Mouse (Mus musculus): Measurements from ENCODE around the gene Cdyl. TPM values are rescaled to one million over a fixed set of nuclear protein-coding genes. Genes with fewer than 3 reads are reported as not detected.

The Cdyl gene
- 115 TPM for polyA plus RNA-seq (2014; fragmentation: Illumina TruSeq; extraction: RNeasy Lipid Tissue Mini Kit (QIAGEN cat#74804); ENCODE audit: low read depth, low replicate concordance)

DNA sequence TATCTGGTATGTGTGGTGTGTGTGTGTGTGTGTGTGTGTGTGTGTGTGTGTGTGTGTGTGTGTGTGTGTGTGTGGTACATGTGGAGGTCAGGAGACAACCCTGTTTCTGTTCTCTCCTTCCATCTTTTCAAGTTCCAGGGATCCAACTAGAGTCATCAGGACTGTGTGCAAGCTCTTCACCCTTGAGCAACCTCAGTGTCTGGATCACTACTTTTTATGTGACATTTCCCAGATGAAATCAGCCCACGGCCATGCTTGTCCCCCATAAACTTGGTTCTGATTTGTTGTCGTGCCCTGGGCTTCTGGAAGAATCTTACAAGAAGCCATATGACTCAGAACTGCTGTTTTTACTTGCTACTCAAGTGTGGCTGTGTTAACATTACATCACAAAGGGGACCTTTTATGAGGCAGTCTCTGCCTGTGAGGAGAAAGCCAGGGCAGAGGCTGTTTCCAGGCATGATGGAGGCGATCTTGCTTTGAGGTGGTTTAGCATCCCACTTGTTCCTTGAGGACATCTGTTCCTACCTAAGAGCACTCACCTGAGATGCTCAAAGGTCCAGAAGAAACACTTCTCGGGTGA lies at the start of gene Cdyl:
Gene Cdyl (plus strand): TSS at position 428 of the 580 bp plus-strand sequence.

DNA sequence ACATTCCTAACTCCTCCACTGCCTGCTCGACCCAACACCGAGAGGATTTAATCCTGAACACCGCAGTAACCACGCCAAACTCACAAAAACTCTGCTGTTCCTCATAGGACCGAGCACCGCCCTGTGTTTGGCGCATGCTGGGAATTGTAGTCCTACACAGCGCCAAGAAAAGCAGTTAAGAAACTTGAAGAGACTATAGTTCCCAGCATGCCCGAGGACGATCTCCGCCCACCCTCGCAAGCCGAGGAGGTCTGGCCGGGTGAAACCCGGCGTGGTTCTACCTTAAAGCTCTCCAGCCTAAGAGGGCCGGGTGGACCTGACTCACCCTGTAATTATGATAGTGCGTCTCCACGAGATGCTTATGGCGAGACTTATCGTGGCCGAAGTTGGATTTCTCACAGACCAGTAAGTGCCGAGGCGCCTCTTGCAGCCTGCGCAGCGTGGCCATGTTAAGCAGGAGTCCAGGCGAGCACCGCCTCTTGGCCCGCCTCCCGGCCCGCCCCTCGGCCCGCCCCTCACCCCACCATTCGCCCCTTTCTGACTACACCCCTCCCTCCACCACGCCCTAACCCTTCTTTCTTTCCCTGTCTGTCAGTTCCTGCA lies 246.3 kb downstream of the Cdyl start, which contains the start of gene Rpp40:
Gene Rpp40 (minus strand): TSS at position 481 of the 603 bp plus-strand sequence.

Other genes starting within 250 kb of the Cdyl start
- gene Rpp40, start 246.5 kb downstream of the Cdyl start, polyA plus RNA-seq (2014; fragmentation: Illumina TruSeq; extraction: RNeasy Lipid Tissue Mini Kit (QIAGEN cat#74804); ENCODE audit: low read depth, low replicate concordance) = 6.9 TPM